Mouse (Mus musculus): ENCODE data around the gene Cd82.

DNA sequence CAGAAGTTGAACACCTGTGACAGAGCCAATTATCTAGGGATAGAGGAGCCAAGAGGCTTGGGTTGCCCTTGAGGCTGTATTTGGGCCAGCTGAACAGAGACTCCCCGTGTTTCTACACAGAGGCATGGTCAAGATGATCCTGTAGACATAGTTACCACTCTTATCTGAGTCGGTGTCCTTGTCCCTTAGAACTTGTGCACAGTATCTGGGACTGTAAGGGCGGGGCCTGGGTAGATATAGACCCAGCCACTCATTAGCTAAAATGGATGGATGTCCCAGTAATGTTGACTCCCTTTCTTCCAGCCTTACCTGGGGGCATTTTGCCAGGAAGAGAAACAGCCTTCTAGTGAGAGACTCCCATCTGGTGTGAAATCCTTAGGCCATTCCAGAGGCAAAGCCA, 3.4 kb upstream of the Cd82 start:
- TF ChIP-seq CTCF (IDR thresholded peaks at IDR 0.05; ENCODE audit: extremely low read depth, insufficient read length, insufficient replicate concordance, low read depth, low read length) (no peak), POLR2A (IDR thresholded peaks at IDR 0.05; ENCODE audit: low read depth, low read length) (no peak)
